Mouse (Mus musculus) ES-Bruce4 (cell line): ENCODE measurements around the gene Slc22a23.

Experiments used
- CTCF ChIP-seq: IDR thresholded peaks from one replicate; pipeline ENCODE4 v1.8.1; 2011; ENCODE audit warnings: low read depth, low read length
- EP300 ChIP-seq: IDR thresholded peaks from 2 replicates; pipeline ENCODE4 v1.6.1; 2011; ENCODE audit warnings: low read depth, low read length; ENCODE audit not compliant: insufficient read depth
- POLR2A ChIP-seq: IDR thresholded peaks from one replicate; pipeline ENCODE4 v1.8.1; 2011; ENCODE audit warnings: low read length; ENCODE audit not compliant: insufficient read depth

GRCm38 (mm10) chr13:34331399-34332186, 13.4 kb downstream of the Slc22a23 start:
- TF ChIP-seq POLR2A (no peak), CTCF (no peak), EP300 (no peak)
